9 mouse cellular contexts compared by ENCODE assay signal in the genomic region with DNA sequence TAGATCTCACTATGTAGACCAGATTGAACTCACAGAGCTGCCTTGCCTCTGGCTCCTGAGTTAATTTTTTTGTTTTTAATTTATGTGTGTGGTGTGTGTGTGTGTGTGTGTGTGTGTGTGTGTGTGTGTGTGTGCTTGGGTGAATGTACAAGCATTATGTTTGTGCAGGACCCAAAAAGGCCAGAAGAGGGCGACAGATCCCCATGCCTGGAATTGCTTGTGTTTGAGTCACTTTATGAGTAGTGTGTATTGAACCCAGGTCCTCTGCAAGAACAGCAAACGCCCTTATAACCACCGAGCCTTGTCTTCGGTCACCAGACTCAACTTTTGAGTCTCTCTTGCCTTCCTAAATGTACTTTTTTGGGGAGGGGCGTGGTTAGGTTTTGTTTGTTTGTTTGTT. TPM values are rescaled to one million over a fixed set of nuclear protein-coding genes. Genes with fewer than 3 reads are reported as not detected.
DNase-seq lines count a peak whose midpoint lies in the region; ATAC-seq and TF ChIP-seq lines count a peak whose summit lies in the region.
"Had no signal": no experiment of that assay in that cellular context is flagged by ENCODE, and none has a peak within 500 bp of the region (broad histone marks: within the 10 kb centered on the region; RNA-seq: fewer than 3 reads in every experiment).

No protein-coding gene starts in this region.

- H3K9me3 ChIP-seq in hindbrain, postnatal 0 days (ENCODE audit: low read length) = no peaks in the 10 kb centered on the region
- H3K9me3 ChIP-seq: embryonic facial prominence, embryonic 13.5 days had no signal

- ATAC-seq in hindbrain, postnatal 0 days = no peak
- peak; percentile 54 for ATAC-seq in megakaryocyte, adult 5-6 weeks (ENCODE audit: poor library complexity, severe bottlenecking)

- WGBS in hindbrain, postnatal 0 days = 80% methylated on average over 5 of the region's 5 CpGs

- H3K4me1 ChIP-seq in hindbrain, postnatal 0 days (ENCODE audit: insufficient read depth, low read length) = peaks cover 6% of the 10 kb centered on the region; the same call in 1 of the 2 replicates

- H3K36me3 ChIP-seq in hindbrain, postnatal 0 days (ENCODE audit: insufficient read depth, low read length) = no peaks in the 10 kb centered on the region

- DNase-seq in gastrocnemius, adult 2 months = peak; percentile 44
- no peak for DNase-seq in gastrocnemius, adult 8-10 months (ENCODE audit: low spot score in 2 of 2)
- DNase-seq in right cerebral cortex, postnatal 14 days = peak; percentile 52
- DNase-seq in right cerebral cortex, postnatal 25 days = no peak
- DNase-seq in adrenal gland, postnatal 25 days = peak; percentile 65
- DNase-seq in hindbrain, postnatal 0 days (ENCODE audit: low spot score) = peak; percentile 73
- no peak for DNase-seq in gastrocnemius, postnatal 14 days

- no peak overlapping the region for H3K4me3 ChIP-seq in gastrocnemius, adult 2 months
- no peak overlapping the region for H3K4me3 ChIP-seq in hindbrain, postnatal 0 days (ENCODE audit: low read length)
- H3K4me3 ChIP-seq: embryonic facial prominence, embryonic 13.5 days had no signal

- no peaks in the 10 kb centered on the region for H3K27me3 ChIP-seq in hindbrain, postnatal 0 days (ENCODE audit: insufficient read depth, low read length)
- H3K27me3 ChIP-seq: embryonic facial prominence, embryonic 13.5 days had no signal

- H3K9ac ChIP-seq in hindbrain, postnatal 0 days (replicated peaks; ENCODE audit: low read length) = no peak overlapping the region
- H3K9ac ChIP-seq: embryonic facial prominence, embryonic 13.5 days had no signal

- intact Hi-C loops in gastrocnemius, adult 2 months (cut with DNase I) = loop anchor here (2.0 kb wide), 1 partner anchor 266 kb away; no protein-coding TSS in a partner anchor
- intact Hi-C loops in gastrocnemius, postnatal 14 days (cut with DNase I; ENCODE audit: low total_unique reads) = no loop called here

- no peak overlapping the region for H3K27ac ChIP-seq in gastrocnemius, adult 2 months
- no peak overlapping the region for H3K27ac ChIP-seq in hindbrain, postnatal 0 days
- H3K27ac ChIP-seq: embryonic facial prominence, embryonic 13.5 days had no signal

- peak; percentile 58 for TF ChIP-seq CTCF in gastrocnemius, adult 2 months (IDR thresholded peaks at IDR 0.05)
- TF ChIP-seq CTCF in hindbrain, postnatal 0 days (IDR thresholded peaks at IDR 0.05; ENCODE audit: low read depth) = peak; percentile 82

- no peak overlapping the region for H3K4me2 ChIP-seq in hindbrain, postnatal 0 days (ENCODE audit: low read depth, low read length)
- H3K4me2 ChIP-seq: embryonic facial prominence, embryonic 13.5 days had no signal

RNA-seq across cellular contexts. Expression of a gene that starts 23.4 kb away (rescaled TPM):
- total RNA-seq in gastrocnemius, adult 2 months (2021) = 10 to 100 TPM; 15.4 to 16.3 TPM
- 10 to 100 TPM; 12.7 to 18.5 (median 16.5) TPM for total RNA-seq in gastrocnemius, adult 8-10 months (2022)
- total RNA-seq in adrenal gland, postnatal 25 days (2021) = 34.5 and 46.1 TPM in 2 replicates
- 26.7 and 33.4 TPM in 2 replicates for total RNA-seq in hindbrain, postnatal 0 days (2014; rRNA removed)
- 27.5 and 32.1 TPM in 2 replicates for polyA plus RNA-seq in hindbrain, postnatal 0 days (2015; fragmentation: Nextera tagmentation; extraction: Ambion mirVana)
- 8.0 and 8.6 TPM in 2 replicates for total RNA-seq in megakaryocyte, adult 5-6 weeks (2015)
- 11.6 and 20.7 TPM in 2 replicates for total RNA-seq in megakaryocyte, adult 5-6 weeks (2017)
- total RNA-seq in gastrocnemius, postnatal 14 days (2021) = 10 to 100 TPM; 14.9 to 15.0 TPM

RNA-seq across cellular contexts. Expression of a gene that starts 23.4 kb away (rescaled TPM):
- 10 to 100 TPM; 36.7 to 38.5 TPM for total RNA-seq in gastrocnemius, adult 2 months (2021)
- 10 to 100 TPM; 33.3 to 42.9 (median 38.7) TPM for total RNA-seq in gastrocnemius, adult 8-10 months (2022)
- total RNA-seq in adrenal gland, postnatal 25 days (2021) = 42.1 and 48.3 TPM in 2 replicates
- total RNA-seq in hindbrain, postnatal 0 days (2014; rRNA removed) = 29.0 and 31.7 TPM in 2 replicates
- 56.8 and 57.5 TPM in 2 replicates for polyA plus RNA-seq in hindbrain, postnatal 0 days (2015; fragmentation: Nextera tagmentation; extraction: Ambion mirVana)
- 24.8 and 28.0 TPM in 2 replicates for total RNA-seq in megakaryocyte, adult 5-6 weeks (2015)
- 15.6 and 20.0 TPM in 2 replicates for total RNA-seq in megakaryocyte, adult 5-6 weeks (2017)
- 10 to 100 TPM; 40.2 to 42.9 TPM for total RNA-seq in gastrocnemius, postnatal 14 days (2021)

RNA-seq across cellular contexts. Expression of a gene that starts 26.0 kb away (rescaled TPM):
- total RNA-seq in gastrocnemius, adult 2 months (2021) = 10 to 100 TPM; 27.7 to 34.3 TPM
- 10 to 100 TPM; 29.1 to 38.6 (median 32.5) TPM for total RNA-seq in gastrocnemius, adult 8-10 months (2022)
- 54.0 and 83.7 TPM in 2 replicates for total RNA-seq in adrenal gland, postnatal 25 days (2021)
- total RNA-seq in hindbrain, postnatal 0 days (2014; rRNA removed) = 23.7 and 28.3 TPM in 2 replicates
- polyA plus RNA-seq in hindbrain, postnatal 0 days (2015; fragmentation: Nextera tagmentation; extraction: Ambion mirVana) = 25.9 and 27.6 TPM in 2 replicates
- 15.2 and 16.6 TPM in 2 replicates for total RNA-seq in megakaryocyte, adult 5-6 weeks (2015)
- total RNA-seq in megakaryocyte, adult 5-6 weeks (2017) = 19.4 and 24.0 TPM in 2 replicates
- 10 to 100 TPM; 18.8 to 24.3 TPM for total RNA-seq in gastrocnemius, postnatal 14 days (2021)

RNA-seq across cellular contexts. Expression of a gene that starts 49.7 kb away (rescaled TPM):
- total RNA-seq in gastrocnemius, adult 2 months (2021) = 1 to 10 TPM; 4.5 to 4.8 TPM
- total RNA-seq in gastrocnemius, adult 8-10 months (2022) = 1 to 10 TPM; 3.8 to 8.0 (median 4.9) TPM
- 14.8 and 15.5 TPM in 2 replicates for total RNA-seq in adrenal gland, postnatal 25 days (2021)
- 14.7 and 15.5 TPM in 2 replicates for total RNA-seq in hindbrain, postnatal 0 days (2014; rRNA removed)
- 22.1 and 22.9 TPM in 2 replicates for polyA plus RNA-seq in hindbrain, postnatal 0 days (2015; fragmentation: Nextera tagmentation; extraction: Ambion mirVana)
- 6.5 and 7.7 TPM in 2 replicates for total RNA-seq in megakaryocyte, adult 5-6 weeks (2015)
- total RNA-seq in megakaryocyte, adult 5-6 weeks (2017) = 7.2 and 15.1 TPM in 2 replicates
- total RNA-seq in gastrocnemius, postnatal 14 days (2021) = 1 to 10 TPM; 3.5 to 4.1 TPM

Comparison
In these comparisons a context has a peak if more than half of its experiments do, and no peak if none do; other contexts are left out.
1. DNase-seq: peak in gastrocnemius, adult 2 months (single experiment), right cerebral cortex, postnatal 14 days (single experiment), adrenal gland, postnatal 25 days (single experiment) and hindbrain, postnatal 0 days (single experiment); none in gastrocnemius, adult 8-10 months (0 of 2), right cerebral cortex, postnatal 25 days (single experiment) and gastrocnemius, postnatal 14 days (single experiment).